Mouse (Mus musculus): ENCODE measurements at regions not wholly inside any gene's neighbourhood (a gene's known extent, or its start where the extent isn't known, plus 50 kb on each side); places are given as distances from the start of the nearest gene placed in this dataset.
A peak's percentile ranks its signal among the peaks of the same experiment; 100 is the strongest.
"Not testable (repeated sequence)": the region's sequence is repeated elsewhere in the genome, so short reads cannot be mapped to it uniquely, and the experiment has no call there.

DNA sequence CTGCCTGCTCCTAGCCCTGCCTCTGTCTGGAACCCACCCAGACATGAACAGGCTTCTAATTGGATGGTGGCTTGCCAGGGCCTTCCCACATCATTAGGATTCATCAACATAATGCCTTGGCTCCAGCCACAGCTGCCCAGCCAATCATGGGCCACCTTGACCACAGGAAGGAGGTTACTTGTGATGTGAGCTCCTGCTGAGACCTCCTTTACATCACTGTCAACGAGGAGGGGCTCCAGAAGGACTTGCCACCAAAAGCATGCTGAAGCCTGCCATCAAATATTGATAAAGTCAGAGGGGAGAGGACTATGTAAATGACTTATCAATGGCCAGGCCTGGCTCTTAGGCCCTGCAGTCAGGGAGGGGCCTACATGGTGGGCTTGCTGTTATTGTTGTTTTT is 175.6 kb downstream of the Map1s start:
- WGBS: 6% methylated on average over 1 of the region's 1 CpGs
- not testable (repeated sequence) for H3K9me3 ChIP-seq; H3K4me3 ChIP-seq (replicated peaks); ATAC-seq; H3K27ac ChIP-seq; H3K9ac ChIP-seq; H3K27me3 ChIP-seq (replicated peaks); H3K4me2 ChIP-seq (replicated peaks); H3K36me3 ChIP-seq; H3K4me1 ChIP-seq (replicated peaks)

DNA sequence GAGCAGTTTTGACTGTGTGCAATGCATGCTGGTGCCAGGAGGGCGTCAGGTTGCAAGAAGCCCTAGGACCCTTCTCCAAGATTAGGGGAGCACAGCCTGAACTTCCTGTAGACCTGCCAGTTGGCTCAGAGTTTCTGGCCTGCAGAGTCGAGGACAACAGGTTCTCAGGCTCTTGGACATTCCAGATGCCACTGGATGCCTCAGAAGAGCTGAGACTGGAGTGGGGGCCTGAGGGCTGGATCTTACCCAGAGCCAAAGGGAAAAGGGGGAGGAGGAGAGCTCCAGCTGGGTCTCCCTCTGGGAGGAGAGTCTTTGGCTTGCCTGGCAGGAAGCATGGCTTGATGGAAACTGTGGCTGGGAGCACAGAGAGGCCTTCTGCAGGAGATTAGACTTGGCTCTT is 145.4 kb upstream of the Myo9b start:
- WGBS: 46% methylated on average over 2 of the region's 2 CpGs
- not testable (repeated sequence) for H3K36me3 ChIP-seq; ATAC-seq; H3K4me2 ChIP-seq (replicated peaks); H3K4me1 ChIP-seq (replicated peaks); H3K4me3 ChIP-seq (replicated peaks); H3K27ac ChIP-seq; H3K27me3 ChIP-seq (replicated peaks); H3K9me3 ChIP-seq; H3K9ac ChIP-seq

DNA sequence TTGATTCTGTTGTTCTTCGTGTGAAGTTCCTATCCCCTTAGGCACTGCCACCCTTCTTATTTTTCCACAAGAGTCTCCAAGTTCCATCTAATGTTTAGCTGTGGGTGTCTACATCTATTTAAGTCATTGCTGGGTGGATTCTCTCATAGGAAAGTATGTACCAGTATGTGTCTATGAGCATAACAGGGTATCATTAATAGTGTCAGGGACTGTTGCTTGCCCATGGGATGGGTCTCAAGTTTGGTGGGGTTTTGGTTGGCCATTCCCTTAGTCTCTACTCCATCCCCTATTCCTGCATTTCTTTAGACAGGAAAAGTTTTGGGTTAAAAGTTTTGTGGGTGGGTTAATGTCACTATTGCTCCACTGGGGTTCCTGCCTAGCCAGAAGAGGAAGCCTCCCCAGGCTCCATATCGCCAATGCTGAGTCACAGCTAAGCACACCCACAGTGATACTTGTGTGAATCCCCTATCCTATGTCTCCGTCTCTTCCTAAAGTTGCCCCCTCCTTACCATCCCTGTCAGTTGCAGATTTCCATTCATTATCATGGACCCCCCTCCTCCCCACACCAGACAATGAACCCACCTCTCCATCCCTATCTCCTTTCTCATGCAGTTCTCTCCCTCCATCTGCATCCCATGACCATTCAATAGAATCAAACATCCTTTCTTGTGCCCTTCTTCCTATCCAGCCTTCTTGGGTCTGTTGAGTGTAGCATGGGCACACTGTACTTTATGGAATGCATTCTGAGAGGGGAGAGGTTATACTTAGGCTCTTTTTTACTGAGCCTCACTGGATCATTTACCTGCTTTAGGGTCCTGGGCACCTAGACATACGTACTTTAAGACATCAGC is 141.9 kb upstream of the Myo9b start:
- Histone ChIP-seq H3K36me3 (no peaks in the 10 kb centered on the region), H3K4me1 (replicated peaks) (no peaks in the 10 kb centered on the region), H3K9ac (no peak overlapping the region), H3K27ac (no peak overlapping the region), H3K27me3 (replicated peaks) (no peaks in the 10 kb centered on the region), H3K4me2 (replicated peaks) (no peak overlapping the region), H3K9me3 (no peaks in the 10 kb centered on the region), H3K4me3 (replicated peaks) (no peak overlapping the region)
- 64% methylated on average over 4 of the region's 4 CpGs for WGBS
- peak; percentile 23; the same call in 1 of the 2 replicates for ATAC-seq

DNA sequence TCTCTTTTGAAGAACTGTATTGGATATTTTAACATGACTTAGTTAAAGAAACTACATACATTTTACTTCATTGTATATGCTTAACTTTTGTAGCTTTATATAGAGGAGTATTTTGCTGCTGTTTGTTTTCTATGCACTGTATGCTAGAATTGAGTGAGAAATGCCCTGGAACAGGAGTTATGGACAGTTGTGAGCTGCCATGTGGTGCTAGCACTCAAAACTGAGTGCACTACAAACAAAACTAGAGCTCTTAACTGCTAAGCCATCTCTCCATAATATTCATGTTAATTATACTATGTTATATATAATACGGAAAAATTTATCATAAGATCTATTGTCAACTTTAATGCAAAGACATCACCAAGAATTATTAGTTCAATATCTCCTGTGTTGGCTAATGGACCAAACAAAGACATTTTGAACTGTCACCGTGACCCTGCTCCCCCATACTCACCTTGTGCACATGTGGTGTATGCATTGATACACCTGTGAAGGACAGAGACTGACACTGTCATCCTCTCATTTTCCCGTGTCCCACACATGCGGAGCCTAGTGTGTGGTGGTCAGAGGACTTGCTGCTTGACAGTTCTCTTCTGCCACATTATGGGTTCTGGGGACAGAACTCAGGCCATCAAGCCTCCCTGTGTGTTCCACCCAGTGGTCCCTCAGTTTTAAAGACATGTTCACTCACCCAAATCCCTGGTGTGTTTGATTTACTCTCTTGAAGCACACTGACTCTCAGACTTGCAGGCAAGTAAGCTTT is 141.0 kb upstream of the Myo9b start:
- Histone ChIP-seq H3K4me2 (replicated peaks) (no peak overlapping the region), H3K27ac (no peak overlapping the region), H3K27me3 (replicated peaks) (no peaks in the 10 kb centered on the region), H3K4me1 (replicated peaks) (no peaks in the 10 kb centered on the region), H3K4me3 (replicated peaks) (no peak overlapping the region), H3K36me3 (no peaks in the 10 kb centered on the region), H3K9ac (no peak overlapping the region), H3K9me3 (no peaks in the 10 kb centered on the region)
- 92% methylated on average over 4 of the region's 4 CpGs for WGBS
- no peak for ATAC-seq

DNA sequence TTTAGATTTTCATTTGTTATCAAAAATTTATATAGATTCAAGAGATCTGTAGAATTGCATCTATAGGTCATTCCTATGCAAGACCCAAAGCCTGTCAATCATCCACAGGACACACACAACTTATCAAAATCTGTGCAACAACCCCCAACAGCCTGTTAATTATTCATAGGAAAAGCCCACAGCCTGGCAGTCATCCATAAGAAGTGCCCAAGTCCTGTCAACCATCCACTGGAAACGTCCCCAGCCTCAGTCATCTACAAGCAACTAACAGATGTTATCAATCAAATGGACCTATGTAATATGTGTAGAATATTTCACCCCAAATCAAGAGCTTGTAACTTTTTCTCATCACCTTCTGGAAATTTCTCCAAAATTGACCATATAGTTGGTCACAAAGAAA is 139.6 kb upstream of the Myo9b start:
- H3K9me3 ChIP-seq; H3K36me3 ChIP-seq; H3K27me3 ChIP-seq (replicated peaks); H3K4me3 ChIP-seq (replicated peaks); H3K4me2 ChIP-seq (replicated peaks); H3K4me1 ChIP-seq (replicated peaks); ATAC-seq; H3K27ac ChIP-seq; H3K9ac ChIP-seq: not testable (repeated sequence)
- WGBS: 50% methylated on average over 1 of the region's 1 CpGs

DNA sequence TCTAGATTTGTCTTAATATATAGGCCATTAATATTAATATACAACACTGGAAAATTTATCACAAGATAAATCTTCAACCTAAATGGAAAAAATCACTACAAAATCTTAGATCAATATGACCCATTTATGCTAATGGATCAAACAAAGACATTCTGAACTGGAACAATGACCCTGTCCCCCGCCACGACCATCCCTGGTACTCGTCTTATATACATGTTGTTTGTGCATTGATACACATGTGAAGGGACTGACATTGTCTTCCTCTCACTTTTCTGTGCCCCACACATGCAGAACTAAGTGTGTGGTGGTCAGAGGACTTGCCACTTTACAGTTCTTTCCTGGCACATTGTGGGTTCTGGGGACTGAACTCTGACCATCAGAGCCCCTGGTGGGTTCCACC is 135.4 kb upstream of the Myo9b start:
- ATAC-seq; H3K9ac ChIP-seq; H3K27ac ChIP-seq; H3K4me1 ChIP-seq (replicated peaks); H3K9me3 ChIP-seq; H3K4me3 ChIP-seq (replicated peaks); H3K36me3 ChIP-seq; H3K27me3 ChIP-seq (replicated peaks); H3K4me2 ChIP-seq (replicated peaks): not testable (repeated sequence)
- WGBS: 87% methylated on average over 3 of the region's 3 CpGs

DNA sequence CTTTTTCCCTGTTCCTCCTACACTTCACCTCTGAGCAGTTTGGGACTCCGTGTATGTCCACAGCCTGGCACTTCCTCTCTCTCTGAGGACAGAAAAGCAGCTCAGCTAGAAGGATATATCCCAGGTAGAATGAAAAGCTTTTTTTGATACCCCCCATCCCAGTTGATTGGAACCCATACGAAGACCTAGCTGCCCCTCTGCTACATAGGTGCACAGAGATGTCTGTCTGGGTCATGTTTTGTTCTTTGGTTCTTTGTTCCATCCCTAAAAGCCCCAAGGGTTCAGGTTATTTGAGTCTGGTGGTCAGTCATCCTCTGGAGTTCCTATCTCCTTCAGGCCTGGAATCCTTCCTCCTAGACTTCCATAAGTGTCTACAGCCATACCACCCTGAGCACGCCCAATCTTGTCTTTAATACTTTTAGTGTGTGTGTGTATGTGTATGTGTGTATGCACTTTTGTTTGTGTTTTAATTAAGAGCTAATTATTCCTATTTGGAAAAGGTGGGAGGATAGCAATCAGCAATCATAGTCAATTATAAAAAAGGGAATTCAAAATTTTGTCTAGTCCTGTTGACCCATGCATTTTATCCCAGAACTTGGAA is 130.0 kb upstream of the Myo9b start:
- not testable (repeated sequence) for H3K9me3 ChIP-seq; H3K4me2 ChIP-seq (replicated peaks); H3K27me3 ChIP-seq (replicated peaks); H3K9ac ChIP-seq; ATAC-seq; H3K4me1 ChIP-seq (replicated peaks); H3K27ac ChIP-seq; H3K36me3 ChIP-seq; H3K4me3 ChIP-seq (replicated peaks)
- 71% methylated on average over 3 of the region's 3 CpGs for WGBS

DNA sequence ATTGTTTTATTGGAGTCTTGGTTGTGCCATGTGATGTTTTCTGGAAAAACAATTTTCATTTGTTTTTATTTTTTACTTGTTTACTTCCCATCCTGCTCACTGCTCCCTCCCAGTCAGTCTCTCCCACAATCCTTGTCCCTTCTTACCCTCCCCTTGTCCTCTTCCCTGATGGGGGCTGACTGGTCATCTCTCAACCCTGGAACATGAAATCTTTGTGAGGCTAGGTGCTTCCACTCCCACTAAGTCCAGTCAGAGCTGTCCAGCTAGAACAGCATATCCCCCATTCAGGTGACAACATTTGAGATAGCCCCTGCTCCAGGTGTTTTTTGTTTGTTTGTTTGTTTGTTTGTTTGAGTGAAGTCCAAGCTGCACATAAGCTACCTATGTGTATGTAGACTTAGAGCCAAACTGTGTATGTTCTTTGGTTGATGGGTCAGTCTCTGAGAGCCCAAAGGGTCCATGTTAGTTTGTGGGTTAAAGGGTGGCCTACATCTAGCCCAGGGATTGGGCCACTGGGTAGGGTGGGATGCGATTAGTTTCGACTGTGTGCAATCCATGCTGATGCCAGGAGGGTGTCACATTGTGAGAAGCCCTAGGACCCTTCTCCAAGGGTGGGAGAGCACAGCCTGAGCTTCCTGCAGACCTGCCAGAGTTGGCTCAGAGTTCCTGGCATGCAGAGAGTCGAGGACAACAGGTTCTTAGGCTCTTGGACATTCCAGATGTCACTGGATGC is 100.9 kb upstream of the Myo9b start:
- not testable (repeated sequence) for H3K27me3 ChIP-seq (replicated peaks); H3K9ac ChIP-seq; H3K36me3 ChIP-seq; ATAC-seq; H3K4me3 ChIP-seq (replicated peaks); H3K27ac ChIP-seq; H3K4me1 ChIP-seq (replicated peaks); H3K4me2 ChIP-seq (replicated peaks); H3K9me3 ChIP-seq
- WGBS: 48% methylated on average over 3 of the region's 3 CpGs

DNA sequence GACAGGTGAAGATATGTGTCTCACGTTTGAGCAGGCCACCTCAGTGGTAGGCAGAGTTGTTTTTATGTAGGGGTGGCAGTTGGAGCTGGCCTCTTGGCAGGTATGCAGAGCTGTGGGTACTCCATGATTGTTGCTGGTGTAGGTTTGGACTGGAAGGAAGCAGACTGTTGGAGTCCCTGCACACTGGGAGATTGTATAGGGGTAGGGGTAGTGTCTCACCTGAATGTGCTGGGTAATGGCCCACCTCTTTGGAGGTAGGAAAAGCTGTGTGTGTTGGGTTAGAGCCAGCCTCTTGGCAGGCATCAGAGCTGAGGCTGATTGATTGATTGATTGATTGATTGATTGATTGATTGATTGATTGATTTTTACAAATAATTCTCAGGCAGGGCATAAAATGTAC is 79.6 kb upstream of the Myo9b start:
- H3K4me2 ChIP-seq (replicated peaks); H3K4me3 ChIP-seq (replicated peaks); ATAC-seq; H3K4me1 ChIP-seq (replicated peaks); H3K27ac ChIP-seq; H3K36me3 ChIP-seq; H3K27me3 ChIP-seq (replicated peaks); H3K9me3 ChIP-seq; H3K9ac ChIP-seq: not testable (repeated sequence)
- WGBS: 70% methylated on average over 1 of the region's 1 CpGs

DNA sequence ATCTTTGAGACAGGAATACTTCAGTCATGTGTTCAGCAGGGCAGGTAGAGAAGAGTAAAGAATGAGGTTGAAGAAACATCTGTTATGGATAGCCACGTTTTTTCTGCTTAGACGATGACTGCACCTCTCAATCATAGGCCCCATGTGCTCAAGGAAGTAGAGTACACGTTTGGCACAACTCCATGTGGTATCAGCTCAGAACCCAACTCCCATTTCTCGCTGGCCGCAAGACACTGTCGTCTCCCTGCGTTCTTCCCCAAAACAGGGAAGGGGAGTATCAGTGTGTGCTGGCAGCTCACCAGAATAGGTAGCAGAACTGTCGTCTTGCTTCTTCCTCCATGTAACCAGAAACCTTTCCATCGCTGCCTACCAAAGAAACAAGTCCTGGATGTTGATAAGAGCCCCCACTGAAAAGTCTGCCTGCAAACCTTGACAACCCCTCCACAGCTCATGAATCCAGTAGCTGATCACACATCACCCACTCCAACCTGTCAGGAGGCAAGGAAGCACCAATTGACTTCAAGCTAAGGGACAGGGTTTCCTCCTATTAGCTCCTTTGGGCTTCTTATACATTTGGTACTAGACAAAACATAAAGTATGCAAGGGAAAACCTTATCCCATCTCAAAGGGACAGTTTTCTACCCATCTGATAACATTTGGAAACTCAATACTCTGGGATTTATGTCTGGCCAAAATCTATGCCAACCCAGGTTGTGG is 77.3 kb upstream of the Myo9b start:
- 72% methylated on average over 9 of the region's 9 CpGs for WGBS
- H3K36me3 ChIP-seq; H3K27ac ChIP-seq; H3K27me3 ChIP-seq (replicated peaks); H3K4me2 ChIP-seq (replicated peaks); H3K9ac ChIP-seq; H3K4me1 ChIP-seq (replicated peaks); H3K9me3 ChIP-seq; H3K4me3 ChIP-seq (replicated peaks): not testable (repeated sequence)
- peak; percentile 15; the same call in 1 of the 2 replicates for ATAC-seq
